Comparison of ENCODE assay signal across 8 mouse cellular contexts in genomic region chr8:70649324-70649723, GRCm38 (mm10). TPM values are rescaled to one million over a fixed set of nuclear protein-coding genes. Genes with fewer than 3 reads are reported as not detected.
DNase-seq lines count a peak whose midpoint lies in the region; ATAC-seq and TF ChIP-seq lines count a peak whose summit lies in the region.

No protein-coding gene starts in this region.

- ATAC-seq in intestine, embryonic 16.5 days: peak; percentile 82
- ATAC-seq in stomach, embryonic 14.5 days (ENCODE audit: insufficient number of reproducible peaks, insufficient read depth, low FRiP score, low read depth): peak; percentile 63

- no peak overlapping the region for H3K4me3 ChIP-seq in intestine, embryonic 16.5 days (ENCODE audit: low read length)
- H3K4me3 ChIP-seq in lung, adult 2 months (replicated peaks; ENCODE audit: extremely low read depth, low read depth, low read length): no peak overlapping the region
- H3K4me3 ChIP-seq in stomach, embryonic 14.5 days (ENCODE audit: low read depth, low read length): no peak overlapping the region

- H3K4me2 ChIP-seq in intestine, embryonic 16.5 days (ENCODE audit: low read depth, low read length): no peak overlapping the region
- no peak overlapping the region for H3K4me2 ChIP-seq in stomach, embryonic 14.5 days (replicated peaks; ENCODE audit: low read depth, low read length)

- WGBS in intestine, embryonic 16.5 days: 48% methylated on average over 4 of the region's 4 CpGs
- WGBS in lung, adult 2 months: 19% methylated on average over 4 of the region's 4 CpGs
- WGBS in stomach, embryonic 14.5 days: 49% methylated on average over 4 of the region's 4 CpGs

- DNase-seq in right cerebral cortex, postnatal 10 days (ENCODE audit: low spot score in 2 of 2): peak; percentile 78 to 79
- no peak for DNase-seq in right cerebral cortex, postnatal 36 days (ENCODE audit: low spot score in 2 of 2)
- DNase-seq in cerebellum, adult 9-10 months: peak; percentile 51
- peak; percentile 51 to 71 for DNase-seq in gastrocnemius, postnatal 36 days
- peak; percentile 70 for DNase-seq in lung, adult 2 months
- DNase-seq in c-Kit-positive CD71-positive TER-119-positive erythroid progenitor cells, embryonic 14.5 days (ENCODE audit: low spot score): no peak

- H3K9ac ChIP-seq in intestine, embryonic 16.5 days (ENCODE audit: low read depth, low read length): peak overlapping the region; percentile 48
- H3K9ac ChIP-seq in stomach, embryonic 14.5 days (replicated peaks; ENCODE audit: low read depth, low read length): no peak overlapping the region

- H3K9me3 ChIP-seq in intestine, embryonic 16.5 days (ENCODE audit: control insufficient read depth, low read length): no peaks in the 10 kb centered on the region
- no peaks in the 10 kb centered on the region for H3K9me3 ChIP-seq in stomach, embryonic 14.5 days (ENCODE audit: control insufficient read depth, low read depth, low read length)

- intact Hi-C loops in gastrocnemius, postnatal 36 days (cut with DNase I): no loop called here

- peak overlapping the region; percentile 81 for H3K27ac ChIP-seq in intestine, embryonic 16.5 days (ENCODE audit: low read length)
- H3K27ac ChIP-seq in stomach, embryonic 14.5 days (ENCODE audit: low read length): peak overlapping the region; percentile 44

- peaks cover 12% of the 10 kb centered on the region; the same call in 1 of the 2 replicates for H3K36me3 ChIP-seq in intestine, embryonic 16.5 days (ENCODE audit: control insufficient read depth, insufficient read depth, low read length)
- H3K36me3 ChIP-seq in stomach, embryonic 14.5 days (ENCODE audit: control insufficient read depth, insufficient read depth, low read length): peaks cover 21% of the 10 kb centered on the region

- peaks cover 47% of the 10 kb centered on the region for H3K4me1 ChIP-seq in intestine, embryonic 16.5 days (ENCODE audit: control insufficient read depth, insufficient read depth, low read length)
- H3K4me1 ChIP-seq in lung, adult 2 months (ENCODE audit: control insufficient read depth, insufficient read depth, low read length): peaks cover 13% of the 10 kb centered on the region; the same call in 1 of the 2 replicates
- peaks cover 32% of the 10 kb centered on the region for H3K4me1 ChIP-seq in stomach, embryonic 14.5 days (ENCODE audit: control insufficient read depth, insufficient read depth, low read length)

- no peak for TF ChIP-seq POLR2A in lung, adult 2 months (IDR thresholded peaks at IDR 0.05; ENCODE audit: borderline replicate concordance, extremely low read depth, low read depth, low read length)

- no peak for TF ChIP-seq CTCF in lung, adult 2 months (IDR thresholded peaks at IDR 0.05; ENCODE audit: insufficient read depth, low read length)

- H3K27me3 ChIP-seq in intestine, embryonic 16.5 days (replicated peaks; ENCODE audit: control insufficient read depth, insufficient read depth, low read length): no peaks in the 10 kb centered on the region
- no peaks in the 10 kb centered on the region for H3K27me3 ChIP-seq in stomach, embryonic 14.5 days (ENCODE audit: control insufficient read depth, insufficient read depth, low read length)

RNA-seq across cellular contexts. Expression of gene Pgpep1, which starts 10.9 kb away (rescaled TPM):
- 10 to 100 TPM; 11.1 to 15.9 TPM for total RNA-seq in gastrocnemius, postnatal 36 days (2021)
- polyA plus RNA-seq in intestine, embryonic 16.5 days (2015; fragmentation: Nextera tagmentation; extraction: Ambion mirVana): 88.3 and 101 TPM in 2 replicates
- polyA plus RNA-seq in lung, adult 2 months (2012; rRNA removed): 32.2 and 33.7 TPM in 2 replicates
- 67.7 and 70.8 TPM in 2 replicates for polyA plus RNA-seq in stomach, embryonic 14.5 days (2014; fragmentation: Nextera tagmentation; extraction: Ambion mirVana)

RNA-seq across cellular contexts. Expression of gene Gdf15, which starts 17.1 kb away (rescaled TPM):
- total RNA-seq in gastrocnemius, postnatal 36 days (2021): under 1 TPM in 1 of 2 experiments, not detected in 1; 0.18 TPM
- polyA plus RNA-seq in intestine, embryonic 16.5 days (2015; fragmentation: Nextera tagmentation; extraction: Ambion mirVana): 3.6 and 3.7 TPM in 2 replicates
- polyA plus RNA-seq in lung, adult 2 months (2012; rRNA removed): 5.4 and 6.6 TPM in 2 replicates
- 0.17 and 0.24 TPM in 2 replicates for polyA plus RNA-seq in stomach, embryonic 14.5 days (2014; fragmentation: Nextera tagmentation; extraction: Ambion mirVana)

RNA-seq across cellular contexts. Expression of gene Lsm4, which starts 23.7 kb away (rescaled TPM):
- total RNA-seq in gastrocnemius, postnatal 36 days (2021): 10 to 100 TPM; 54.9 to 63.3 TPM
- 228 and 246 TPM in 2 replicates for polyA plus RNA-seq in intestine, embryonic 16.5 days (2015; fragmentation: Nextera tagmentation; extraction: Ambion mirVana)
- polyA plus RNA-seq in lung, adult 2 months (2012; rRNA removed): 75.2 and 76.3 TPM in 2 replicates
- 234 and 244 TPM in 2 replicates for polyA plus RNA-seq in stomach, embryonic 14.5 days (2014; fragmentation: Nextera tagmentation; extraction: Ambion mirVana)

RNA-seq across cellular contexts. Expression of gene Lrrc25, which starts 33.4 kb away (rescaled TPM):
- total RNA-seq in gastrocnemius, postnatal 36 days (2021): under 1 TPM; 0.38 to 0.64 TPM
- 2.9 and 3.0 TPM in 2 replicates for polyA plus RNA-seq in intestine, embryonic 16.5 days (2015; fragmentation: Nextera tagmentation; extraction: Ambion mirVana)
- polyA plus RNA-seq in lung, adult 2 months (2012; rRNA removed): 10.4 and 10.5 TPM in 2 replicates
- 1.9 and 2.9 TPM in 2 replicates for polyA plus RNA-seq in stomach, embryonic 14.5 days (2014; fragmentation: Nextera tagmentation; extraction: Ambion mirVana)

RNA-seq across cellular contexts. Expression of gene Ssbp4, which starts 40.7 kb away (rescaled TPM):
- 10 to 100 TPM; 12.5 to 15.9 TPM for total RNA-seq in gastrocnemius, postnatal 36 days (2021)
- polyA plus RNA-seq in intestine, embryonic 16.5 days (2015; fragmentation: Nextera tagmentation; extraction: Ambion mirVana): 63.2 and 73.9 TPM in 2 replicates
- 228 and 351 TPM in 2 replicates for polyA plus RNA-seq in lung, adult 2 months (2012; rRNA removed)
- 121 and 122 TPM in 2 replicates for polyA plus RNA-seq in stomach, embryonic 14.5 days (2014; fragmentation: Nextera tagmentation; extraction: Ambion mirVana)

Comparison
In these comparisons a context has a peak if more than half of its experiments do, and no peak if none do; other contexts are left out.
1. DNase-seq: peak in right cerebral cortex, postnatal 10 days (2 of 2), cerebellum, adult 9-10 months (single experiment), gastrocnemius, postnatal 36 days (2 of 2) and lung, adult 2 months (single experiment); none in right cerebral cortex, postnatal 36 days (0 of 2) and c-Kit-positive CD71-positive TER-119-positive erythroid progenitor cells, embryonic 14.5 days (single experiment).